Mouse (Mus musculus): ENCODE data around the gene Ttll7.

DNA sequence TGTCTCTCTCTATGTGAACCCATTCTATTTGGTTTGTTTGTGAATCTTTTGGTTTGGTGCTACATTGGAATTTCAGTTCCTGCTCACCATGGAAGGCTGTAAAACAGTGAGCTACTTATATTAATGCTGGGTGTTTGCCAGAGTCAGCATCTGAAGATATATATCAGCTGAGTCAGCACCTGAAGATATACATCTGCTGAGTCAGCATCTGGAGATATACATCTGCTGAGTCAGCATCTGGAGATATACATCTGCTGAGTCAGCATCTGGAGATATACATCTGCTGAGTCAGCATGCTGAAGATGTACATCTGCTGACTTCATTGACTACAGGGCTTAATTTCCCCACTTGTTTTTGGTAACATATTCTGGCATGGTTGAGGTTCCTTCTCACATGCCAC lies 110.7 kb downstream of the Ttll7 start:
- TF ChIP-seq TAL1 (IDR thresholded peaks at IDR 0.05; ENCODE audit: low read length) = no peak
- TF ChIP-seq GATA1 (IDR thresholded peaks at IDR 0.05; ENCODE audit: low read length) = no peak

Measured in erythroblast, embryonic 14.5 days (primary cell).